Mouse (Mus musculus) layer of hippocampus, postnatal 10 days (tissue): Measurements from ENCODE around the gene Mettl14. TPM values are rescaled to one million over a fixed set of nuclear protein-coding genes. Genes with fewer than 3 reads are reported as not detected.
"Not testable (repeated sequence)": the region's sequence is repeated elsewhere in the genome, so short reads cannot be mapped to it uniquely, and the experiment has no call there.

Experiments used
- DNase-seq, 2 experiments: peaks; one replicate each; pipeline ENCODE4 v3.0.0; 2021; ENCODE audit warnings: low spot score in 2 of 2
- total RNA-seq, 2 experiments: library from RNA; stranded (reverse); gene quantifications; 2 replicates each; pipeline ENCODE4 v1.2.3; 2021

The Mettl14 gene
- total RNA-seq, 2 experiments from 2014 or later = 15.3 to 16.0 TPM

GRCm38 (mm10) chr3:123366820-123367219, 19.1 kb downstream of the Mettl14 start:
- not testable (repeated sequence) for DNase-seq

- DNase-seq = no peak
Observed at GRCm38 (mm10) chr3:123356377-123356991, 29.4 kb downstream of the Mettl14 start.

- no peak for DNase-seq
Observed at GRCm38 (mm10) chr3:123354388-123354787, 31.5 kb downstream of the Mettl14 start.

GRCm38 (mm10) chr3:123353661-123354060, 32.2 kb downstream of the Mettl14 start:
- DNase-seq = no peak

GRCm38 (mm10) chr3:123353183-123353582, 32.7 kb downstream of the Mettl14 start:
- DNase-seq = peak in 1 of 2 experiments; percentile 58

- no peak for DNase-seq
Observed at GRCm38 (mm10) chr3:123351519-123351918, 34.4 kb downstream of the Mettl14 start.

GRCm38 (mm10) chr3:123350602-123351001, 35.3 kb downstream of the Mettl14 start:
- no peak for DNase-seq

GRCm38 (mm10) chr3:123348080-123348802, 37.7 kb downstream of the Mettl14 start:
- no peak for DNase-seq

GRCm38 (mm10) chr3:123343690-123344089, 42.2 kb downstream of the Mettl14 start:
- DNase-seq = no peak

- no peak for DNase-seq
Observed at GRCm38 (mm10) chr3:123341049-123341448, 44.9 kb downstream of the Mettl14 start.

GRCm38 (mm10) chr3:123338666-123339195, 47.2 kb downstream of the Mettl14 start:
- DNase-seq = no peak

- DNase-seq = no peak
Observed at GRCm38 (mm10) chr3:123337853-123338252, 48.1 kb downstream of the Mettl14 start.

GRCm38 (mm10) chr3:123336951-123337350, 49.0 kb downstream of the Mettl14 start:
- no peak for DNase-seq

- DNase-seq = no peak
Observed at GRCm38 (mm10) chr3:123336455-123336854, 49.5 kb downstream of the Mettl14 start.

- DNase-seq = no peak
Observed at GRCm38 (mm10) chr3:123335480-123335879, 50.4 kb downstream of the Mettl14 start.

GRCm38 (mm10) chr3:123334947-123335346, 51.0 kb downstream of the Mettl14 start:
- no peak for DNase-seq

- DNase-seq = no peak
Observed at GRCm38 (mm10) chr3:123333055-123333424, 52.9 kb downstream of the Mettl14 start.

GRCm38 (mm10) chr3:123332330-123333054, 53.4 kb downstream of the Mettl14 start:
- DNase-seq = no peak

- DNase-seq = no peak
Observed at GRCm38 (mm10) chr3:123330221-123330620, 55.7 kb downstream of the Mettl14 start.

GRCm38 (mm10) chr3:123329251-123329650, 56.7 kb downstream of the Mettl14 start:
- no peak for DNase-seq

GRCm38 (mm10) chr3:123324326-123324725, 61.6 kb downstream of the Mettl14 start:
- no peak for DNase-seq

GRCm38 (mm10) chr3:123322147-123322546, 63.8 kb downstream of the Mettl14 start:
- DNase-seq = no peak
